Mouse (Mus musculus): ENCODE results near the gene Gm49387.

DNA sequence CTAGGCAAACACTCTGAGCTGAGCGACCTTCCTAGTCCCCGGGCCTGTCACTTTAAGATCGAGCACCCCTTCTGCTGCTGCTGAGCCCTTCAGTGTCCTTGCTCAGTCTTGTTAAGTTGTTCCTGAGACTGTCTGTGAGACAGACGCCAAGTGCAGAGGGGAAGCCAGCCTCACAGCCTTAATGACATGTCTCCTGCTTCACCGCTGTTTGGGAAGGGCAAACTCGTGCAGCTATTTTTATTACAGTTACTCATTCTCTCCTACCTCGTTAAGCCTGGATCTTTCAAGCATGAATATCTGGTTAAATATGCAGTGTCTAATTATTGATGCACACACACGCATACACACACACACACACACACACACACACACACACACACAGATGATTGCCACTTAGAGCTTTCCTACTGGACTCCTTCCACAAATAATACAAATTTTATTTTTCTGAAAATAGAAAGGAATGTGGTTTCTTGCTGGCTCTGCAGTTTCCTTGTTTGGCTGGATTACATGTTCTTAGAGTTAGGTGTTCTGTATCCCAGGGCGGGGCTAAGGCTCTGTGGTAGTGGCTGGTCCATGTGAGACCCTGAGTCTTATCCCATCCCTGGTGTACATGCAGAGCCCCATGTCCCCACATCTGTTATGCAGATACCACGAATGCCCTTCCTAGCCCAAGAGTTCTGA, 19.0 kb upstream of the Gm49387 start:
- TF ChIP-seq CTCF (IDR thresholded peaks at IDR 0.05; ENCODE audit: extremely low read depth, insufficient read depth, insufficient read length, insufficient replicate concordance) = no peak
- TF ChIP-seq POLR2A (IDR thresholded peaks at IDR 0.05; ENCODE audit: low read depth, low read length) = no peak
